Mouse (Mus musculus): Measurements from ENCODE around the gene Tvp23a. TPM values are rescaled to one million over a fixed set of nuclear protein-coding genes. Genes with fewer than 3 reads are reported as not detected.

The Tvp23a gene
- total RNA-seq, 2 experiments from 2014 or later = 33.6 to 36.0 TPM

DNA sequence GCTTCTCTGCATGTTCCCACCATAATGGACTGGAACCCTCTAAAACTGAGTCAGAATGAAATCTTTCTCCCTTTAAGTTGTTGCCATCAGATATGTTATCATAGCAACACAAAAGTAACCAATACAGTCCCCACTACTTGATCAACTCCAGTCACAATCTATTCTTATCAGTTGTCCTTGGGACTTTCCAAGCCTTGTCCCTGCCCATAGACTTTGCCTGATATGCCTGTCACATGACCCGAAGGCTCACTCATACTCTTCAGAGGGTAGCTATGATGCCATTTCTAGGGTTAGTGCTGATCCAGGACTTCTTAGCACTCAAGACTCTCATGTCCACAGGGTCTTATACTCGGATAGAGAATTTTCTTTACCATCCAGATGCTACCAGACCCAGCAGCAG, 13.0 kb upstream of the Tvp23a start:
- intact Hi-C loops (cut with DNase I) = no loop called here
- DNase-seq (ENCODE audit: low spot score in 2 of 2) = no peak

- DNase-seq (ENCODE audit: low spot score in 2 of 2) = no peak
- intact Hi-C loops (cut with DNase I) = no loop called here
Measured at GRCm38 (mm10) chr16:10454583-10454974, 7.4 kb upstream of the Tvp23a start.

DNA sequence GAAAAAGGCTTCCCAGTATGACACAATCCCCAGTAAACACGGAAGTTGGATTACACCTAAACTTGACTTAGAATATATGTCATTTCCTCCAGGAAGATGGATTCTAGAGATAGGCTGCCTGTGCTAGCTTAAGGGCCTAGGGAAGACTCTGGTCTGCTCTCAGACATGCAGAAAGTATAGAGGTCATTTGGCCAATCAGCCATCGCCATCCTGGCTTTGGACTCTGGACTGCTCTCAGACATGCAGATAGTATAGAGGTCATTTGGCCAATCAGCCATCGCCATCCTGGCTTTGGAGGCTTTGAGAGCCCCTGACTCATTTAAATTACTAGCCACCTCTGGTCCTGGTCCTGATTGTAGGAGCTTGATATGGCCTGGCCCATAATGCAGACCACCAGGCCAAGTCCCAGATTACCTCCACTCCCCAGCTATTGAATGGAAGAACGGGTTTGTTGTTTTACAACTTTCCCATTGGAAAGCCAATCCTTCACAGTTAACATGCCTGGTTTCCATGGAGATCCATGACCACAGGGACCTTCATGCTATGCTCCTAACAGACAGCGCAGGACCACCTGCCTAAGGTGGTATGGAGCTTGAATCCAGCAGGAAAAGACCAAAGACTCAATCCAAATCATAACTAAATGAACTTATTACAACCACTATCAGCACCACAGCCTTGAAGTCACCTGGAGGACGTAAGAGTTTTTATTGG, 6.9 kb upstream of the Tvp23a start:
- no peak for DNase-seq (ENCODE audit: low spot score in 2 of 2)
- intact Hi-C loops (cut with DNase I) = no loop called here

GRCm38 (mm10) chr16:10452445-10452896, 5.3 kb upstream of the Tvp23a start:
- peak; percentile 82 to 87 for DNase-seq (ENCODE audit: low spot score in 2 of 2)
- intact Hi-C loops (cut with DNase I) = no loop called here

DNA sequence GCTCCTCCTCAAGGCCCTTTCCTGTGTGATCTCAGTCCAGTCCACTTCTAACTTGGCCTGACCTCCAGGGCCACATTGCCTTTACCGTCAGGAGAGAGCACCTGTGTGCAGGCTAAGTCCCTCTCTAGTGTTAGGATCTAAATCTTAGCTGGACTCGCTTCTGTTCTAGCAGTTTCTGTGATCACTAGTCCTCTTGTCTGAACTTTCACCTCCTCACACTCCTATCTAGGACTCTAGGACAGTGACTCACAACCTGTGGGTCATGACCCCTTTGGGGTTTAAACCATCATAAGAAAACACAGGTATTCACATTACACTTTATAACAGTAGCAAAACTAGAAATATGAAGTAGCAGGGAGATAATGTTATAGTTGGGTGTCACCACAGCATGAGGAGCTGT, 4.7 kb upstream of the Tvp23a start:
- intact Hi-C loops (cut with DNase I) = no loop called here
- no peak for DNase-seq (ENCODE audit: low spot score in 2 of 2)

- DNase-seq (ENCODE audit: low spot score in 2 of 2) = no peak
- intact Hi-C loops (cut with DNase I) = no loop called here
Measured at GRCm38 (mm10) chr16:10448931-10449330, 1.8 kb upstream of the Tvp23a start.

- intact Hi-C loops (cut with DNase I) = no loop called here
Measured at GRCm38 (mm10) chr16:10447781-10448180, 619 bp upstream of the Tvp23a start.

DNA sequence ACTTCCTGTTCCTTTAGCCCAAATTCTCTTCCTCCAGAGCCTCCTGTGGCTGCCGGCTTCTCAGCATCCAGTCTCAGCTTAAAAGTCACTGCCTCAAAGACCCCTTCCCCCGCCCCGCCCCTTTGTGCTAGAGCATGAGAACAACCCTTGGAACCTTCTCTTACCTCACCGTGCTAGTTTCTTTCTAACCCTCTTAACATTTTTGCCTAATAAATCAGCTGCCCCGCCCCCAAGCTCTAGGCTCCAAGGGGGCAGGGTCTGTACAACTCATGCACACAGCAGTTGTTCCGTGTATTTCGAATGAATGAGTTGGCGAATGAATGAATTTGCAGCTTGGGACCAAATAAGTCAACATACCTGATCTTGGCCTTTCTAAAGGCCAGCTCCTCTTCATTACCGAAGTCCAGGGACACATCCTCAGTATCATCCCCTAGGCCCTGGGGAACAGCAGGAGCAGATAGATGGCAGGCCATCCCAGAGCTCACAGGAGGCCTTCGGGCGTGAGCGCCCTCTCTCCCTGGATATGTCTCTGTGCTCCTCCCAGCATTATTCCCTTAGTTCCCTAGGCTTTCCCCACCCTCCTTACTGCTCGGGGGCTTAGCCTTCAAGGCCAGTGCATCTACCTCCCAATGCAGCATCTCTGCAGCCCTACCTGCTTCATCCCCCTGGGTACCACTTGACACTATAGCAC, 444 bp downstream of the Tvp23a start:
- no peak for DNase-seq (ENCODE audit: low spot score in 2 of 2)
- intact Hi-C loops (cut with DNase I) = no loop called here

More at GRCm38 (mm10) chr16:10447781-10448180, 619 bp upstream of the Tvp23a start:
- DNase-seq (ENCODE audit: low spot score in 2 of 2) = no peak

DNA sequence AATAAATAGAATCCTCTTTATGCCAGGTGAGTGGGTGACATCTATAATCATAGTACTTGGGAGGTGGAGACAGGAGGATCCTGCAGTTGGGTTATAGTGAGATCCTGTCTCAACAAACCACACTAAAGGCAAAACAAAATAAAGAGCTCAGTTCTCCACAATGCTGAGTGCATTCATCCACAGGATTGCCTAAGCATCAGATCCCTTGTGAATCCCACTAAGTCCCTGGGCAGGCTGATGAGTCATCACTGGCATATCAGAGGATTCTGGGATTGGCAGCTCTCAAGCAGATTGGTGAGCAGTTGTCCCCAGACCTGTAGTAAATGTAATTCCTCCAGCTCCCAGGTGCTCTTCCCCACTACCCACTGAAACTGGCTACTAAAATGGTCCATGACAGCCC, 3.4 kb downstream of the Tvp23a start:
- no peak for DNase-seq (ENCODE audit: low spot score in 2 of 2)
- intact Hi-C loops (cut with DNase I) = no loop called here

- DNase-seq (ENCODE audit: low spot score in 2 of 2) = no peak
- intact Hi-C loops (cut with DNase I) = no loop called here
Measured at GRCm38 (mm10) chr16:10441761-10442160, 5.4 kb downstream of the Tvp23a start.

GRCm38 (mm10) chr16:10441328-10441727, 5.8 kb downstream of the Tvp23a start:
- no peak for DNase-seq (ENCODE audit: low spot score in 2 of 2)
- intact Hi-C loops (cut with DNase I) = no loop called here

- intact Hi-C loops (cut with DNase I) = no loop called here
- DNase-seq (ENCODE audit: low spot score in 2 of 2) = no peak
Measured at GRCm38 (mm10) chr16:10438055-10438454, 9.1 kb downstream of the Tvp23a start.

DNA sequence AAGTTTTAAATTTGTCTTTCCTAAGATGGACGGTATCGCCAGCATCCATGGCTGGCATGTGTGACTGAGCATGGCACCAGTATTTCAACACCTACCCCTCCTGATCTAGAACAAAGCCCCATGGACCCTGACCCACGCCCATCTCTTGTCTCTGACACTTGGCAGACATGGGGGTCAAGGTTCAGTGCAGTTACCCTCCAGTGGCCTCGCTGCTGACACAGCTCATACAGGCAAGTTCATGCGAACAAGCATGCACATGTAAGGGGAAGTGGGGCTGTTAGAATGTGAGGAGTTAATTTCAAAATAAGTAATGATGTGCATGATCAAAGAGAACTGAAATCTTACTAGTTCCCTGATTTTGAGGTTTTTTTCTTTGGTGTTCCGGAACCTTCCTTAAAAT, 11.0 kb downstream of the Tvp23a start:
- DNase-seq (ENCODE audit: low spot score in 2 of 2) = no peak
- intact Hi-C loops (cut with DNase I) = no loop called here

DNA sequence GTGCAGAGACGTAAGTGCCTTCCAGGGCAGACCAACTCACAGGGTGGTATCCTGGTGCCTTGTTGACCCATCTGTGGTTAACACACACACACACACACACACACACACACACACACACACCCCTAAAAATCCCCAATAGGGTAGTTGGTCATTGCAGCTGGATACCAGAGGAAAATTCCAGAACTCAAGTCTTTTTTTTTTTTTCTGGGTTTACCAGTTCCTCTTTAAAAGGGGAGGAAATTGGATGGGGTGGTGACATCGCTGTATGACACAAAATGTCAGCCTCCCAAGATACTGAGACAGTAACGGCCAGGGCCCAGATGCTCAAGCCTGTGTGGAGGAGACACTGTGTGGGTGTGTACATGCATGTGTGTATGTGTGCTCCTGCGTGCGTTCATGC, 13.8 kb downstream of the Tvp23a start:
- DNase-seq (ENCODE audit: low spot score in 2 of 2) = no peak
- intact Hi-C loops (cut with DNase I) = no loop called here

- intact Hi-C loops (cut with DNase I) = no loop called here
- DNase-seq (ENCODE audit: low spot score in 2 of 2) = peak in 1 of 2 experiments; percentile 22
Measured at GRCm38 (mm10) chr16:10432387-10432786, 14.8 kb downstream of the Tvp23a start.

GRCm38 (mm10) chr16:10431911-10432310, 15.3 kb downstream of the Tvp23a start:
- no peak for DNase-seq (ENCODE audit: low spot score in 2 of 2)

GRCm38 (mm10) chr16:10420447-10421054, 26.6 kb downstream of the Tvp23a start:
- intact Hi-C loops (cut with DNase I) = no loop called here
- DNase-seq (ENCODE audit: low spot score in 2 of 2) = no peak

More at GRCm38 (mm10) chr16:10431911-10432310, 15.3 kb downstream of the Tvp23a start:
- intact Hi-C loops (cut with DNase I) = no loop called here

GRCm38 (mm10) chr16:10417723-10418259, 29.4 kb downstream of the Tvp23a start:
- DNase-seq (ENCODE audit: low spot score in 2 of 2) = no peak
- intact Hi-C loops (cut with DNase I) = loop anchor here (2.0 kb wide), 1 partner anchor 103 kb away; no protein-coding TSS in a partner anchor

- DNase-seq (ENCODE audit: low spot score in 2 of 2) = no peak
- intact Hi-C loops (cut with DNase I) = loop anchor here (2.0 kb wide), 1 partner anchor 104 kb away; no protein-coding TSS in a partner anchor
Measured at GRCm38 (mm10) chr16:10416866-10417265, 30.3 kb downstream of the Tvp23a start.

GRCm38 (mm10) chr16:10415976-10416375, 31.2 kb downstream of the Tvp23a start:
- peak; percentile 35 to 56 for DNase-seq (ENCODE audit: low spot score in 2 of 2)
- intact Hi-C loops (cut with DNase I) = loop anchor here (2.0 kb wide), 1 partner anchor 105 kb away; no protein-coding TSS in a partner anchor
